Mouse (Mus musculus) MEL (cell line): ENCODE data around the gene Drosha. TPM values are rescaled to one million over a fixed set of nuclear protein-coding genes. Genes with fewer than 3 reads are reported as not detected.

Experiments
- DNase-seq: peaks from one replicate; pipeline ENCODE4 v3.0.0; 2011; ENCODE audit warnings: low read depth, low spot score
- H3K27ac ChIP-seq: 2 replicates; pipeline ENCODE4 v1.5.1; 2012; ENCODE audit warnings: low read depth, mild to moderate bottlenecking, control low read depth, low read length, moderate library complexity; ENCODE audit not compliant: control insufficient read depth
- H3K27me3 ChIP-seq, 2 experiments: fragments of 150-350 bp in 1 of 2; sonication (generic) in 1 of 2; 2 replicates each; pipeline ENCODE4 v1.6.1; 2012; ENCODE audit warnings: low read length in 2 of 2, mild to moderate bottlenecking in 2 of 2, improper control_type of control experiment in 1 of 2, moderate library complexity in 1 of 2; ENCODE audit not compliant: insufficient read depth in 2 of 2, control insufficient read depth in 1 of 2
- H3K36me3 ChIP-seq, 2 experiments: 2 replicates each; pipeline ENCODE4 v1.6.1; 2012 to 2014; ENCODE audit warnings: low read length in 2 of 2, improper control_type of control experiment in 1 of 2, inconsistent platforms in 1 of 2, mild to moderate bottlenecking in 1 of 2; ENCODE audit not compliant: insufficient read depth in 2 of 2, control insufficient read depth in 1 of 2
- H3K4me1 ChIP-seq, 2 experiments: fragments of 150-350 bp in 1 of 2; sonication (generic) in 1 of 2; 2 replicates each; pipeline ENCODE4 v1.6.1; 2012; ENCODE audit warnings: low read length in 2 of 2, improper control_type of control experiment in 1 of 2, mild to moderate bottlenecking in 1 of 2; ENCODE audit not compliant: insufficient read depth in 2 of 2, control insufficient read depth in 1 of 2
- H3K4me3 ChIP-seq, 2 experiments: fragments of 150-350 bp in 1 of 2; sonication (generic) in 1 of 2; 2 replicates each; pipeline ENCODE4 v1.5.1; 2012; ENCODE audit warnings: low read depth in 2 of 2, low read length in 2 of 2, mild to moderate bottlenecking in 2 of 2, moderate library complexity in 2 of 2, control low read depth in 1 of 2, improper control_type of control experiment in 1 of 2; ENCODE audit not compliant: control insufficient read depth in 1 of 2, insufficient read depth in 1 of 2
- H3K79me2 ChIP-seq: 2 replicates; pipeline ENCODE4 v1.6.1; 2012; ENCODE audit warnings: mild to moderate bottlenecking, low read length, moderate library complexity; ENCODE audit not compliant: control insufficient read depth, poor library complexity, insufficient read depth
- H3K9ac ChIP-seq: 2 replicates; pipeline ENCODE4 v1.6.1; 2012; ENCODE audit warnings: low read depth, mild to moderate bottlenecking, control low read depth, low read length, moderate library complexity; ENCODE audit not compliant: control insufficient read depth, poor library complexity, severe bottlenecking
- H3K9me3 ChIP-seq: fragments of 150-350 bp; sonication (generic); replicated peaks from 2 replicates; pipeline ENCODE4 v1.6.1; 2012; ENCODE audit warnings: mild to moderate bottlenecking, low read length, improper control_type of control experiment, moderate library complexity; ENCODE audit not compliant: insufficient read depth
- CHD2 ChIP-seq: IDR thresholded peaks from 2 replicates; pipeline ENCODE4 v1.6.1; 2011; ENCODE audit warnings: low read length, improper control_type of control experiment
- CTCF ChIP-seq, 3 experiments: IDR thresholded peaks in 2 of 3; conservative IDR thresholded peaks in 1 of 3; 2 replicates each; pipeline ENCODE4 v1.5.1; 2011 to 2012; ENCODE audit warnings: low read length in 3 of 3, low read depth in 2 of 3, mild to moderate bottlenecking in 2 of 3, improper control_type of control experiment in 1 of 3, inconsistent platforms in 1 of 3, mixed read lengths in 1 of 3, moderate library complexity in 1 of 3; ENCODE audit not compliant: control insufficient read depth in 1 of 3, insufficient read depth in 1 of 3, poor library complexity in 1 of 3, severe bottlenecking in 1 of 3
- ETS1 ChIP-seq: IDR thresholded peaks from 2 replicates; pipeline ENCODE4 v1.6.1; 2012; ENCODE audit warnings: low read depth, mild to moderate bottlenecking, inconsistent platforms, low read length, improper control_type of control experiment, moderate library complexity
- KAT2A ChIP-seq: conservative IDR thresholded peaks from 2 replicates; pipeline ENCODE4 v1.6.1; 2012; ENCODE audit warnings: low read depth, low read length, improper control_type of control experiment, inconsistent platforms
- MAFK ChIP-seq: IDR thresholded peaks from 2 replicates; pipeline ENCODE4 v1.6.1; 2011; ENCODE audit warnings: low read depth, mild to moderate bottlenecking, low read length, improper control_type of control experiment, borderline replicate concordance
- MAZ ChIP-seq: IDR thresholded peaks from 2 replicates; pipeline ENCODE4 v1.6.1; 2012; ENCODE audit warnings: low read depth, mild to moderate bottlenecking, inconsistent platforms, low read length, improper control_type of control experiment
- MEF2A ChIP-seq: IDR thresholded peaks from 2 replicates; pipeline ENCODE4 v1.6.1; 2014; ENCODE audit warnings: low read depth, mild to moderate bottlenecking, inconsistent platforms, low read length, improper control_type of control experiment; ENCODE audit not compliant: poor library complexity, insufficient replicate concordance, severe bottlenecking; ENCODE audit errors: extremely low read depth
- MXI1 ChIP-seq: IDR thresholded peaks from 2 replicates; pipeline ENCODE4 v1.6.1; 2011; ENCODE audit warnings: mild to moderate bottlenecking, low read depth, low read length, improper control_type of control experiment
- MYB ChIP-seq: IDR thresholded peaks from 2 replicates; pipeline ENCODE4 v1.6.1; 2011; ENCODE audit warnings: mild to moderate bottlenecking, low read depth, low read length, improper control_type of control experiment
- NELFE ChIP-seq: IDR thresholded peaks from 2 replicates; pipeline ENCODE4 v1.6.1; 2011; ENCODE audit warnings: low read depth, low read length, improper control_type of control experiment
- NRF1 ChIP-seq: IDR thresholded peaks from 2 replicates; pipeline ENCODE4 v1.6.1; 2014; ENCODE audit warnings: low read depth, mild to moderate bottlenecking, inconsistent platforms, low read length, improper control_type of control experiment, moderate library complexity; ENCODE audit not compliant: poor library complexity, insufficient read depth, severe bottlenecking
- POLR2A ChIP-seq, 2 experiments: IDR thresholded peaks; 2 replicates each; pipeline ENCODE4 v1.6.1; 2011 to 2012; ENCODE audit warnings: low read length in 2 of 2, mild to moderate bottlenecking in 2 of 2, control low read depth in 1 of 2, improper control_type of control experiment in 1 of 2, low read depth in 1 of 2, moderate library complexity in 1 of 2; ENCODE audit not compliant: control insufficient read depth in 1 of 2, insufficient read depth in 1 of 2, poor library complexity in 1 of 2
- POLR2AphosphoS2 ChIP-seq: IDR thresholded peaks from 2 replicates; pipeline ENCODE4 v1.6.1; 2011; ENCODE audit warnings: low read length, improper control_type of control experiment
- POLR2AphosphoS5 ChIP-seq: IDR thresholded peaks from 2 replicates; pipeline ENCODE4 v1.6.1; 2012; ENCODE audit warnings: low read depth, borderline replicate concordance, mild to moderate bottlenecking, inconsistent platforms, low read length, moderate library complexity, mixed read lengths
- RCOR1 ChIP-seq: IDR thresholded peaks from 2 replicates; pipeline ENCODE4 v1.6.1; 2012; ENCODE audit warnings: low read depth, mild to moderate bottlenecking, inconsistent platforms, low read length, improper control_type of control experiment
- SIN3A ChIP-seq: IDR thresholded peaks from 2 replicates; pipeline ENCODE4 v1.6.1; 2012; ENCODE audit warnings: low read length, improper control_type of control experiment, inconsistent platforms
- SMC3 ChIP-seq: IDR thresholded peaks from 2 replicates; pipeline ENCODE4 v1.6.1; 2011; ENCODE audit warnings: low read depth, low read length, improper control_type of control experiment
- TAL1 ChIP-seq: IDR thresholded peaks from 2 replicates; pipeline ENCODE4 v1.6.1; 2012; ENCODE audit warnings: mild to moderate bottlenecking, inconsistent platforms, low read length, moderate library complexity, mixed read lengths
- TCF12 ChIP-seq: IDR thresholded peaks from 2 replicates; pipeline ENCODE4 v1.6.1; 2014; ENCODE audit warnings: low read depth, mild to moderate bottlenecking, inconsistent platforms, low read length, improper control_type of control experiment, moderate library complexity
- USF1 ChIP-seq: IDR thresholded peaks from 2 replicates; pipeline ENCODE4 v1.6.1; 2014; ENCODE audit warnings: low read depth, mild to moderate bottlenecking, inconsistent platforms, low read length, improper control_type of control experiment, moderate library complexity
- USF2 ChIP-seq, 2 experiments: IDR thresholded peaks; 2 replicates each; pipeline ENCODE4 v1.6.1; 2011 to 2012; ENCODE audit warnings: improper control_type of control experiment in 2 of 2, low read length in 2 of 2, borderline replicate concordance in 1 of 2, inconsistent platforms in 1 of 2, low read depth in 1 of 2, mild to moderate bottlenecking in 1 of 2; ENCODE audit not compliant: insufficient read depth in 1 of 2
- ZC3H11A ChIP-seq: IDR thresholded peaks from 2 replicates; pipeline ENCODE4 v1.6.1; 2012; ENCODE audit warnings: low read depth, mild to moderate bottlenecking, inconsistent platforms, low read length, improper control_type of control experiment
- ZKSCAN1 ChIP-seq: IDR thresholded peaks from 2 replicates; pipeline ENCODE4 v1.6.1; 2012; ENCODE audit warnings: low read depth, mild to moderate bottlenecking, inconsistent platforms, low read length, improper control_type of control experiment, moderate library complexity
- ZNF384 ChIP-seq: IDR thresholded peaks from 2 replicates; pipeline ENCODE4 v1.6.1; 2012; ENCODE audit warnings: low read depth, mild to moderate bottlenecking, inconsistent platforms, low read length, improper control_type of control experiment
- polyA plus RNA-seq, 2 experiments: library from polyadenylated mRNA; stranded (reverse) in 1 of 2; unstranded in 1 of 2; fragments of >175 nt in 1 of 2; fragments of >200 nt in 1 of 2; gene quantifications; 2 replicates each; pipeline versions ENCODE4 v1.2.1 to v1.2.4; 2012; ENCODE audit warnings: low replicate concordance in 2 of 2, low read depth in 1 of 2; ENCODE audit not compliant: insufficient read length in 2 of 2, insufficient read depth in 1 of 2, missing spikeins in 1 of 2
- total RNA-seq: library from RNA; depleted of rRNA; stranded (reverse); fragments of 300-350 nt; gene quantifications from 2 replicates; pipeline ENCODE4 v1.2.3, GENCODE M21; 2012

The Drosha gene
- total and polyA plus RNA-seq, 3 experiments: 43.3 to 482 (median 96.9) TPM

- Histone ChIP-seq H3K36me3 (peaks cover 0 to 17% of the 10 kb centered on the region in 2 experiments; a peak in 2 of 4 replicates), H3K9ac (no peak overlapping the region), H3K9me3 (no peaks in the 10 kb centered on the region), H3K27ac (no peak overlapping the region), H3K4me3 (no peak overlapping the region), H3K4me1 (no peaks in the 10 kb centered on the region), H3K79me2 (no peaks in the 10 kb centered on the region), H3K27me3 (no peaks in the 10 kb centered on the region)
- DNase-seq: no peak
- no peak for TF ChIP-seq SIN3A
- no peak for TF ChIP-seq MXI1
- TF ChIP-seq TAL1: no peak
- TF ChIP-seq USF1: no peak
- TF ChIP-seq CTCF (IDR thresholded peaks at IDR 0.05 in 2 of 3, conservative IDR thresholded peaks at IDR 0.05 in 1 of 3; ENCODE audit: control insufficient read depth in 1 of 3, insufficient read depth in 1 of 3, low read depth in 2 of 3, low read length in 3 of 3, poor library complexity in 1 of 3, severe bottlenecking in 1 of 3): no peak
- TF ChIP-seq CHD2: no peak
- no peak for TF ChIP-seq MAZ
- TF ChIP-seq TCF12: no peak
- no peak for TF ChIP-seq ZC3H11A
- no peak for TF ChIP-seq MYB
- no peak for TF ChIP-seq NELFE
- no peak for TF ChIP-seq ZNF384
- TF ChIP-seq ETS1: no peak
- TF ChIP-seq MEF2A: no peak
- TF ChIP-seq ZKSCAN1: no peak
- no peak for TF ChIP-seq POLR2A (IDR thresholded peaks at IDR 0.05; ENCODE audit: control insufficient read depth in 1 of 2, insufficient read depth in 1 of 2, low read depth in 1 of 2, low read length in 2 of 2, poor library complexity in 1 of 2)
Observed at GRCm38 (mm10) chr15:12884855-12885254, 60.2 kb downstream of the Drosha start.

- H3K9ac ChIP-seq: no peak overlapping the region
Observed at GRCm38 (mm10) chr15:12885361-12885760, 60.7 kb downstream of the Drosha start.

More at GRCm38 (mm10) chr15:12885361-12885760, 60.7 kb downstream of the Drosha start:
- DNase-seq: no peak
- Histone ChIP-seq H3K9me3 (no peaks in the 10 kb centered on the region), H3K4me3 (no peak overlapping the region), H3K79me2 (no peaks in the 10 kb centered on the region), H3K4me1 (no peaks in the 10 kb centered on the region)
- TF ChIP-seq TAL1 (no peak), MAFK (no peak), NRF1 (no peak), RCOR1 (no peak), POLR2AphosphoS2 (no peak), POLR2AphosphoS5 (no peak), MYB (no peak), CHD2 (no peak), MXI1 (no peak), ZC3H11A (no peak), USF2 (IDR thresholded peaks at IDR 0.05; ENCODE audit: borderline replicate concordance in 1 of 2, insufficient read depth in 1 of 2, low read depth in 1 of 2, low read length in 2 of 2) (no peak), SMC3 (no peak), KAT2A (no peak)
- TF ChIP-seq, all 39 proteins: peak for 0
- Histone ChIP-seq H3K27ac (no peak overlapping the region), H3K27me3 (no peaks in the 10 kb centered on the region), H3K36me3 (peaks cover 0 to 17% of the 10 kb centered on the region in 2 experiments; a peak in 2 of 4 replicates)
